Mouse (Mus musculus): ENCODE measurements around the gene Ssh2.

The Ssh2 gene

GRCm38 (mm10) chr11:77507426-77507825 lies 291.3 kb downstream of the Ssh2 start:
- no peak for DNase-seq (ENCODE audit: low spot score in 2 of 2)

GRCm38 (mm10) chr11:77508068-77509021 lies 292.3 kb downstream of the Ssh2 start:
- DNase-seq (ENCODE audit: low spot score in 2 of 2): peak; percentile 83 to 95

All from spleen, postnatal 4 days (tissue).